Mouse (Mus musculus) midbrain, embryonic 16.5 days (tissue): ENCODE measurements around the gene Prdm12. TPM values are rescaled to one million over a fixed set of nuclear protein-coding genes. Genes with fewer than 3 reads are reported as not detected.

Experiments used
- ATAC-seq: fragments of 200-750 bp; cut with Nextera tagmentation; 2 replicates; pipeline ENCODE4 v1.8.0; 2017; ENCODE audit warnings: moderate TSS enrichment
- H3K27ac ChIP-seq: fragments of 300-500 bp; sonication (generic); 2 replicates; pipeline ENCODE4 v1.5.1; 2014; ENCODE audit warnings: mild to moderate bottlenecking, low read length, mixed read lengths
- H3K27me3 ChIP-seq: fragments of 300-500 bp; sonication (generic); 2 replicates; pipeline ENCODE4 v1.6.1; 2014; ENCODE audit warnings: low read depth, low read length, mixed read lengths; ENCODE audit not compliant: control insufficient read depth, insufficient read depth
- H3K36me3 ChIP-seq: fragments of 300-500 bp; sonication (generic); 2 replicates; pipeline ENCODE4 v1.6.1; 2014; ENCODE audit warnings: mild to moderate bottlenecking, low read length, moderate library complexity, mixed read lengths; ENCODE audit not compliant: control insufficient read depth, insufficient read depth
- H3K4me1 ChIP-seq: fragments of 300-500 bp; sonication (generic); 2 replicates; pipeline ENCODE4 v1.6.1; 2014; ENCODE audit warnings: mild to moderate bottlenecking, low read length, mixed read lengths; ENCODE audit not compliant: control insufficient read depth, insufficient read depth
- H3K4me2 ChIP-seq: fragments of 300-500 bp; sonication (generic); 2 replicates; pipeline ENCODE4 v1.6.1; 2014; ENCODE audit warnings: mild to moderate bottlenecking, low read length, mixed read lengths
- H3K4me3 ChIP-seq: fragments of 300-500 bp; sonication (generic); 2 replicates; pipeline ENCODE4 v1.5.1; 2014; ENCODE audit warnings: low read depth, mild to moderate bottlenecking, low read length, moderate library complexity, mixed read lengths
- H3K9ac ChIP-seq: fragments of 300-500 bp; sonication (generic); 2 replicates; pipeline ENCODE4 v1.6.1; 2014; ENCODE audit warnings: low read depth, low read length, mixed read lengths
- H3K9me3 ChIP-seq: fragments of 300-500 bp; sonication (generic); replicated peaks from 2 replicates; pipeline ENCODE4 v1.6.1; 2014; ENCODE audit warnings: mild to moderate bottlenecking, low read length, mixed read lengths; ENCODE audit not compliant: control insufficient read depth, poor library complexity, severe bottlenecking
- WGBS: fragments of 180-500 bp; shearing (Covaris S2); extraction: QIAGEN DNeasy Blood & Tissue Kit; methylation state at CpG from one replicate; pipeline ENCODE4 v1.1.7; 2014; 5-methylcytosine and 5-hydroxymethylcytosine counted together
- polyA plus RNA-seq: library from polyadenylated mRNA; unstranded; fragments of >200 nt; fragmentation: Nextera tagmentation; extraction: Ambion mirVana; gene quantifications from 2 replicates; pipeline ENCODE4 v1.2.1, GENCODE M21; 2015

The Prdm12 gene
- polyA plus RNA-seq, 1 experiment from 2014 or later, result 1.4 TPM

DNA sequence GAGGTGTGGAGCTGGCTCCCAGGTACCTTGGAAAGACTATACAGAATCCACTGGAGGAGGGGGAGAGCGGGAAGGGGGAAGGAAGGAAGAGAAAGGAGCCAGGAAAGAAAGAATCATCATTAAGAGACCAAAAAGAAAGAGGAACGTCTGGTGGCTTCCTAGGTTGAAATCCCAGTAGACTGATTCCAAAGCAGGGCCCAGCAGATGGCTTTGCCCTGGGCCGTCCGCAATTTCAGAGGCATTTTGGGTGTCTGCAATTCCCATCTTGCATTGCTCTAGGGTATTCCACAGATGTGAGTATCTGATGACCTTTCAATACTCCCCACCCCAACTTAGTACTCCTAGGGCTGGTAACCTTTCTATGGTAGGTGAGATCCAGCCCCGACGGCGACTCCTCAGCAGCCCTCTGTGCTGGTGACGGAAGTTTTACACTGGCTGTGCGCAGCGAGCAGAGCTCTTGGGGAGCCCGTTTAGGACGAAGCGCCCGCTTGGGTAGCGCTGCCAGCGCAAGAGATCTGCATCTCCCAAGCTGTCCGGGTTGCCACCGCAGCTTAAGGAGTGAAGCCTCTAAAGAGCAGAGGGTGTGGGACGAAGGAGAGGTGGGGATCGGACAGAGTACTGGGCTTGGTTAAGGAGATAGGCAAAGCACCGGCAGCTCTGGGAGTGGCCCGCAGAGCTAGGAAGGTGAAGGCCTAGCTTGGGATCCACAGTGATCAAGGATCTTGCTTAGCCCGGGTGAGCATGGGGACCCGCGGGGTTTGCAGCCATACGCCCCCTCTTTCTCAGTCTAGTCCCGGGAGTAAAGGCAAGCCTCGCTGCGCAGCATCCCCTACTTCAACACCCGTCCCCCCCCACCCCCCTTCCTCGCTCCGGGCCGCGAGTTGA, 1.0 kb upstream of the Prdm12 start:
- Histone ChIP-seq H3K4me2 (peak overlapping the region; percentile 15; the same call in 1 of the 2 replicates), H3K27me3 (peaks cover 56% of the 10 kb centered on the region), H3K9ac (no peak overlapping the region), H3K4me3 (0 out of 2 replicates have a peak overlapping the region, but pooled peaks have one; percentile 3), H3K9me3 (no peaks in the 10 kb centered on the region), H3K36me3 (no peaks in the 10 kb centered on the region), H3K4me1 (peaks cover 29% of the 10 kb centered on the region), H3K27ac (no peak overlapping the region)
- no peak for ATAC-seq
- whole genome bisulfite sequencing, result 1% methylated on average over 33 of the region's 34 CpGs

DNA sequence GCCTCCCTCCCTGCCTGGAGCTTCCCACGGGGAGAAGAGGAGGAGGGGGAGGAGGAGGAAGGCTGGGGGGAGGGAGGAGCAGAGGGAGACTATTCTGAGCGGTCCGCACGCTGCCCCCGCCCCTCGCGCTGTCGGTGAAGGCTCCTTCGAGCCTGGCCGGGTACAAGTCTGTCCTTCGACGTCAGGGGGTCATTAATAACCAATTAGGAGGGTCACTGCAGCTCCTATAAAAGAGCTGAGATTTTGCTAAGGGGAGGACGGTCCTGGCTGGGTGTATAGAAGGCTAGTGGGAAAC, 424 bp upstream of the Prdm12 start:
- Histone ChIP-seq H3K9ac (no peak overlapping the region), H3K27me3 (peaks cover 56% of the 10 kb centered on the region), H3K4me1 (peaks cover 29% of the 10 kb centered on the region), H3K9me3 (no peaks in the 10 kb centered on the region), H3K27ac (no peak overlapping the region), H3K4me2 (no peak overlapping the region), H3K36me3 (no peaks in the 10 kb centered on the region), H3K4me3 (peak overlapping the region; percentile 3; the same call in 1 of the 2 replicates)
- ATAC-seq, result no peak
- 0% methylated on average over 12 of the region's 13 CpGs for WGBS

DNA sequence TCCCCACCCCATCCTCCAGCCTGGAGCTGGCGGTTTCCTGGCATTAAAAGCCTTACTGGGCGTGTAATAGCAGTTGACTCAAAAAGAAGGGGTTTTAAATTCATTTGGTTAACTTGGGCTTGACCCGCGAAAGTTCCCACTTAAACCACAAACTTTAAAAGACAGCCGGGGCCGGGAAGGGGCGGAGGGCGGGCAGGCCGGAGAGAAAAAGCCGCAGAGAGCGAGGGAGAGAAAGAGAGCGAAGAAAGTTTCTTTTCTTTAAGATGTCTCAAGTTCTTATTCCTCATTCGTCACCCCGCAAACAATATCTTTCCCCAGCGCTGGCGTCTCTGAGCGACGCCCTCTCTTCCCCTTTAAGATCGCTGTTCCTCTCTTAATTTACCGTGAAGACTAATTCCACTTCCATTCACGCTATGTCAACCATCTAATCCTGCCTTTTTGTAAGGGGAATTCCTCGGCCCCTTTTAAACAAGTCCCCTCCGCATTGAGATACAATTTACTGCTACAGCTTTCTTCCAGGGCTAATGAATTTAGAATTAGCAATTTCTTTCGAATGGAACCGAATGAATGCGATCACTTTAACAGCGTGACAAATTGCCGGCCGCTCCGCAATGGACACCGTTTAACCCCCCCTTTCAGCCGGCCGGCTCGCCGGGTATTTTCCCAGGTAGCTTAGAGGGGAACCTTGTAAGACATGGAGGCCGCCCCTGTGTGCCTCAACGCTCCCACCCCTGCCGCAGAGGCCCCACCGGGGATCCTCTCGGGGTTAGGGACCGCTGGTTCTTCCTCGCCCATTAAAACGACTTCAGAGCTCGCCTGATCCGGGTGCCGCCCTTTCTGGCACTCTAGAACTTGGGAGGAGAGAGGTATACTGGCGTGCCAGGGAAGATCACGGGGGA, 1.0 kb downstream of the Prdm12 start:
- Histone ChIP-seq H3K9me3 (no peaks in the 10 kb centered on the region), H3K4me1 (peaks cover 22% of the 10 kb centered on the region), H3K4me3 (peak overlapping the region; percentile 18), H3K9ac (no peak overlapping the region), H3K4me2 (peak overlapping the region; percentile 19; the same call in 1 of the 2 replicates), H3K36me3 (no peaks in the 10 kb centered on the region), H3K27ac (no peak overlapping the region), H3K27me3 (peaks cover 57% of the 10 kb centered on the region)
- under 1% methylated on average over 48 of the region's 48 CpGs for WGBS
- 0 out of 2 replicates have a peak, but pooled peaks have one; percentile 15 for ATAC-seq

DNA sequence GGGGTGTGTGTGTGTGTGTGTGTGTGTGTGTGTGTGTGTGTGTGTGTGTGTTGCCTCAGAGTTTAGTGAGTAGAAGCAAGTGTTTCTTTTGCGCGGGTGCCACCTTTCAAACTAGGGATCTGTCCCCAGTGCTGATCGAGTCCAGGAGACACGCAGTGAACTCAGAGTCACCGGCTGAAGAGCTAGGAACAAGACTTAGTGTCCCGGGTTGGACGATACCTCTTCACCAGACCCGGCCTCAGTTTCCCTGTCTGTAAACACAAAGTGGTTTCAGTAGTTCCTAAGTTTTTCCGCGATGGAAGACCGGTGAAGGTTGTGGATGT, 1.6 kb downstream of the Prdm12 start:
- Histone ChIP-seq H3K9ac (no peak overlapping the region), H3K4me2 (no peak overlapping the region), H3K27ac (no peak overlapping the region), H3K4me1 (peaks cover 16% of the 10 kb centered on the region), H3K9me3 (no peaks in the 10 kb centered on the region), H3K4me3 (peak overlapping the region; percentile 12; the same call in 1 of the 2 replicates), H3K27me3 (peaks cover 63% of the 10 kb centered on the region), H3K36me3 (no peaks in the 10 kb centered on the region)
- 1% methylated on average over 11 of the region's 11 CpGs for WGBS
- ATAC-seq, result no peak

DNA sequence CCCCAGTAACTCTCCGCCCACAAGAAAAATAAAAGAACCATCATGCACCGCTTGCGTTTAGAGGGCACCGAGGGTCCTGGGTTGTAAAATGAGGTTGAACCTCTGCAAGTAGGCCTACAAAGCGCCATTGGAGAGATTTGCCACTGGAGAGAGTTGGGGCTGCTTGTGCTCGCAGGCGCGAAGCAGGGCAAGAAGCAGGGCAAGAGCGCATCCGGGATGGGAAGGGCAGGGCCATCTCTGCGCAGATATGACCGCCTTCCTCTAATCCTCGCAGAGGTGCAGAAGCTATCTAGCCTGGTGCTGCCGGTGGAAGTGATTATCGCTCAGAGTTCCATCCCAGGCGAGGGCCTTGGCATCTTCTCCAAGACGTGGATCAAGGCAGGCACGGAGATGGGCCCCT, 2.1 kb downstream of the Prdm12 start:
- no peak overlapping the region for H3K9ac ChIP-seq
- H3K9me3 ChIP-seq, result no peaks in the 10 kb centered on the region
- H3K4me1 ChIP-seq, result peaks cover 11% of the 10 kb centered on the region
- no peak overlapping the region for H3K4me2 ChIP-seq
- no peaks in the 10 kb centered on the region for H3K36me3 ChIP-seq
- 1% methylated on average over 18 of the region's 18 CpGs for WGBS
- ATAC-seq, result no peak
- H3K27me3 ChIP-seq, result peaks cover 65% of the 10 kb centered on the region
- no peak overlapping the region for H3K27ac ChIP-seq
- H3K4me3 ChIP-seq, result peak overlapping the region; percentile 12; the same call in 1 of the 2 replicates

DNA sequence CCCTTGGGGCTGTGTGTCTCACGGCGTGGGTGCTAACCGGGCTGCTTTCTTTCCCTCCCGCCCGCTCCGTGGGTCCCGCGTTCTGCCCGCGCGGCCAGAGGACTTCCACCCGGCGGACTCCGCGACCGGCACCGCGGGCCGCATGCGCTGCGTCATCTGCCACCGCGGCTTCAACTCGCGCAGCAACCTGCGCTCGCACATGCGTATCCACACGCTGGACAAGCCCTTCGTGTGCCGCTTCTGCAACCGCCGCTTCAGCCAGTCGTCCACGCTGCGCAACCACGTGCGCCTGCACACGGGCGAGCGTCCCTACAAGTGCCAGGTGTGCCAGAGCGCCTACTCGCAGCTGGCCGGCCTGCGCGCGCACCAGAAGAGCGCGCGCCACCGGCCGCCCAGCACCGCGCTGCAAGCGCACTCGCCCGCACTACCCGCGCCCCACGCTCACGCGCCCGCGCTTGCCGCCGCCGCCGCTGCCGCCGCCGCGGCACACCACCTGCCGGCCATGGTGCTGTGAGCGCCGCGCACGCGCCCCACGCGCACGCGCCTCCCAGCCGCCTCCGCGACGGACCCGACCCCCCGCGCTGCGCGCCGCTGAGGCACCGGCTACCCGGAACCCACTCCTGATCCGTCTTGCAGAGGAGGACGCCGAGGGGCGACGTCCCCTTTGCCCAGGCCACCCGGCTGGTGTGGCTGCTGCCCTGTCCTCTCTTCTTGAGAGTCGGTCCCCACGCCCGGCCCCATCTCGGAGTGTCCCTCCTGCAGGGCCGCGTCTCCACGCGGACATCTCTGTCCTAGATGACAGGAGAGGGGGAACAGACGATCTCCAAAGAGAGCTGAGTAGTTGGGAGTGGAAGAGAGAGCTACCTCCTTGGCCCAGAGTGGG, 14.4 kb downstream of the Prdm12 start:
- Histone ChIP-seq H3K36me3 (no peaks in the 10 kb centered on the region), H3K27me3 (peaks cover 67% of the 10 kb centered on the region), H3K27ac (0 out of 2 replicates have a peak overlapping the region, but pooled peaks have one; percentile 38), H3K9ac (peak overlapping the region; percentile 67), H3K4me1 (0 out of 2 replicates have a peak, but pooled peaks cover 3% of the 10 kb centered on the region), H3K9me3 (peaks cover 4% of the 10 kb centered on the region; the same call in 1 of the 2 replicates), H3K4me3 (peak overlapping the region; percentile 52), H3K4me2 (peak overlapping the region; percentile 81)
- WGBS, result under 1% methylated on average over 88 of the region's 109 CpGs
- peak; percentile 88 for ATAC-seq

DNA sequence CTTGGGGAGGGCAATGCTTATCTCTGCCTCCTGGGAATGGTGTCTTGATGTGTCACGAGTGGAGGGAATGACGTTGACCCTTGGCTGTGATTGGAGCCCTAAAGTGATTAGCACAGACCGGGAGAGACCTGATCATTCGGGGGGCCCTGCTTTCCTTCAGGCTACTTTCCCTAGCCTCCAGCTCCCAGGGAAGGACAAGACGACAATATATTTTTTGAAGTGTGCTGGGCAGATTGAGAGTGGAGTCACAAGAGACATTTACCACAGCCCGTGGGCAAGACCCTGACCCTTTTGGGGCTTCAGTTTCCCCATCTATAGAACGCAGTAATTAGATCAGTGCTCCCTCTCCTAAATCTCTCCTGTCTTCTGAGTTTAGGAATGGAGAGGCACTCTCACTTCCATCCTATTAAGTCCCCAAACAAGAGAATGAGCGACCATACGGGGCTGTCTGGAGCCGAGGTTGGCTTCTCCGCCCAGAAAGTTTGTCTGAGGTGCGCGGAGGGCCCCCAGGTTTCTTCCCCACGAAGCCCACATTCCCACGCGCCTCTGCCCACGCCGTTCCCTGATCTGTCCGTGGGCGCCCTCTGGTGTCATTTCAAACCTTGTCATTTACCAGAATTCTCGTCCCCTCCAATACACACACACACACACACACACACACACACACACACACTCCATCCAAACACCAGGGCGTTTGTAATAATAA, 15.2 kb downstream of the Prdm12 start:
- H3K4me3 ChIP-seq, result peak overlapping the region; percentile 52
- peaks cover 4% of the 10 kb centered on the region; the same call in 1 of the 2 replicates for H3K9me3 ChIP-seq
- H3K4me1 ChIP-seq, result 0 out of 2 replicates have a peak, but pooled peaks cover 3% of the 10 kb centered on the region
- peaks cover 63% of the 10 kb centered on the region for H3K27me3 ChIP-seq
- WGBS, result 8% methylated on average over 22 of the region's 22 CpGs
- ATAC-seq, result no peak; the same call in 1 of the 2 replicates
- no peaks in the 10 kb centered on the region for H3K36me3 ChIP-seq
- no peak overlapping the region for H3K27ac ChIP-seq
- peak overlapping the region; percentile 67 for H3K9ac ChIP-seq
- peak overlapping the region; percentile 81 for H3K4me2 ChIP-seq

DNA sequence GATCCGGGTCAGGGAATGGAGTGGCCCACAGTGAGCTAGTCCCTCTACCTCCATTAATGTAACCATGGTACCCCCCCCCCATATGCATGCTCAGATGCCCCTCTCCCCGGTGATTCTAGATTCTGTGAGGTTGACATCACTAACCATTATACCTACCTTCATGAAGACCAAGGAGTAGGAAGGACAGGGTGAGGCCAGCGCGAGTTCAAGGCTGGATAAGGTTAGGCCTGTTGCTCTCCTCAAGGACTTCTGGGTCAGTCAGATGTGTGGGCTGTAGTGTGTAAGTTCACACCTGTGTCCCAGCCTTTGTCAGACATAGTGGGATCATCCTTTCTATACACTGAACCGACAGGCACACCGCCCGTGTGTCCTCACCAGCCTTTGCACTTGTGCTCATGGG, 16.5 kb downstream of the Prdm12 start:
- Histone ChIP-seq H3K36me3 (no peaks in the 10 kb centered on the region), H3K27me3 (peaks cover 49% of the 10 kb centered on the region), H3K4me1 (0 out of 2 replicates have a peak, but pooled peaks cover 3% of the 10 kb centered on the region), H3K9me3 (peaks cover 4% of the 10 kb centered on the region; the same call in 1 of the 2 replicates), H3K4me2 (no peak overlapping the region), H3K4me3 (no peak overlapping the region), H3K9ac (no peak overlapping the region), H3K27ac (no peak overlapping the region)
- WGBS, result 80% methylated on average over 7 of the region's 7 CpGs
- no peak for ATAC-seq
